Mouse (Mus musculus): ENCODE results near the gene Ubl4b. TPM values are rescaled to one million over a fixed set of nuclear protein-coding genes. Genes with fewer than 3 reads are reported as not detected.

Gene Ubl4b
- total RNA-seq, 2 experiments from 2014 or later: not detected

- DNase-seq (ENCODE audit: low spot score in 2 of 2): no peak
- intact Hi-C loops (cut with DNase I): no loop called here
Measured at GRCm38 (mm10) chr3:107533532-107533931, 21.3 kb downstream of the Ubl4b start.

GRCm38 (mm10) chr3:107530581-107530980 is 24.3 kb downstream of the Ubl4b start:
- no peak for DNase-seq (ENCODE audit: low spot score in 2 of 2)
- intact Hi-C loops (cut with DNase I): no loop called here

GRCm38 (mm10) chr3:107529182-107529581 is 25.7 kb downstream of the Ubl4b start:
- no peak for DNase-seq (ENCODE audit: low spot score in 2 of 2)
- intact Hi-C loops (cut with DNase I): no loop called here

- DNase-seq (ENCODE audit: low spot score in 2 of 2): peak; percentile 84 to 87
- intact Hi-C loops (cut with DNase I): no loop called here
Measured at GRCm38 (mm10) chr3:107528401-107529118, 26.3 kb downstream of the Ubl4b start.

GRCm38 (mm10) chr3:107524547-107524946 is 30.3 kb downstream of the Ubl4b start:
- intact Hi-C loops (cut with DNase I): no loop called here

GRCm38 (mm10) chr3:107520931-107521330 is 33.9 kb downstream of the Ubl4b start:
- no peak for DNase-seq (ENCODE audit: low spot score in 2 of 2)
- intact Hi-C loops (cut with DNase I): no loop called here

More at GRCm38 (mm10) chr3:107524547-107524946, 30.3 kb downstream of the Ubl4b start:
- no peak for DNase-seq (ENCODE audit: low spot score in 2 of 2)

- DNase-seq (ENCODE audit: low spot score in 2 of 2): peak; percentile 83 to 92
Measured at GRCm38 (mm10) chr3:107517631-107518108, 37.2 kb downstream of the Ubl4b start, which contains the start of gene Slc6a17. Gene Slc6a17 (minus strand): TSS chr3:107518018.

GRCm38 (mm10) chr3:107516776-107517630 is 37.9 kb downstream of the Ubl4b start:
- intact Hi-C loops (cut with DNase I): loop anchor here (2.0 to 5.0 kb wide), 2 partner anchors 20 to 35 kb away; no protein-coding TSS in a partner anchor
- DNase-seq (ENCODE audit: low spot score in 2 of 2): peak; percentile 45 to 66

More at GRCm38 (mm10) chr3:107517631-107518108, 37.2 kb downstream of the Ubl4b start, which contains the start of gene Slc6a17:
- intact Hi-C loops (cut with DNase I): loop anchor here (2.0 to 5.0 kb wide), 2 partner anchors 19 to 35 kb away; no protein-coding TSS in a partner anchor

GRCm38 (mm10) chr3:107515989-107516388 is 38.9 kb downstream of the Ubl4b start:
- intact Hi-C loops (cut with DNase I): loop anchor here (2.0 to 5.0 kb wide), 2 partner anchors 21 to 34 kb away; no protein-coding TSS in a partner anchor
- DNase-seq (ENCODE audit: low spot score in 2 of 2): peak in 1 of 2 experiments; percentile 51

GRCm38 (mm10) chr3:107511416-107511815 is 43.5 kb downstream of the Ubl4b start:
- DNase-seq (ENCODE audit: low spot score in 2 of 2): no peak
- intact Hi-C loops (cut with DNase I): no loop called here

GRCm38 (mm10) chr3:107508696-107509095 is 46.2 kb downstream of the Ubl4b start:
- peak; percentile 54 to 57 for DNase-seq (ENCODE audit: low spot score in 2 of 2)
- intact Hi-C loops (cut with DNase I): no loop called here

- DNase-seq (ENCODE audit: low spot score in 2 of 2): no peak
- intact Hi-C loops (cut with DNase I): no loop called here
Measured at GRCm38 (mm10) chr3:107507966-107508365, 46.9 kb downstream of the Ubl4b start.

- intact Hi-C loops (cut with DNase I): no loop called here
- peak in 1 of 2 experiments; percentile 8 for DNase-seq (ENCODE audit: low spot score in 2 of 2)
Measured at GRCm38 (mm10) chr3:107506531-107506930, 48.3 kb downstream of the Ubl4b start.

GRCm38 (mm10) chr3:107505464-107506367 is 49.2 kb downstream of the Ubl4b start:
- intact Hi-C loops (cut with DNase I): no loop called here
- DNase-seq (ENCODE audit: low spot score in 2 of 2): peak in 1 of 2 experiments; percentile 53

GRCm38 (mm10) chr3:107504542-107504941 is 50.3 kb downstream of the Ubl4b start:
- intact Hi-C loops (cut with DNase I): loop anchor here (5.0 kb wide), 1 partner anchor 33 kb away; no protein-coding TSS in a partner anchor
- peak in 1 of 2 experiments; percentile 3 for DNase-seq (ENCODE audit: low spot score in 2 of 2)

GRCm38 (mm10) chr3:107503716-107504115 is 51.2 kb downstream of the Ubl4b start:
- intact Hi-C loops (cut with DNase I): loop anchor here (5.0 kb wide), 1 partner anchor 34 kb away; no protein-coding TSS in a partner anchor
- no peak for DNase-seq (ENCODE audit: low spot score in 2 of 2)

Data from left cerebral cortex, postnatal 36 days (tissue).